Mouse (Mus musculus) kidney, adult 18-20 months (tissue): Measurements from ENCODE around the gene Abca3.
A peak's percentile ranks its signal among the peaks of the same experiment; 100 is the strongest.

ENCODE experiments used
- DNase-seq: peaks from one replicate; pipeline ENCODE4 v3.0.0; 2021

The Abca3 gene

GRCm38 (mm10) chr17:24351760-24352357 is at the start of gene Abca3:
TSS of gene Abca3 (plus strand) at chr17:24351950.
- DNase-seq = peak; percentile 96

- DNase-seq = peak; percentile 41
These were observed 44.2 kb upstream of the Abca3 start for GRCm38 (mm10) chr17:24307500-24307899.

- no peak for DNase-seq
These were observed 30.9 kb upstream of the Abca3 start for GRCm38 (mm10) chr17:24320826-24321225.

- no peak for DNase-seq
These were observed 26.7 kb upstream of the Abca3 start for GRCm38 (mm10) chr17:24325051-24325450.

- DNase-seq = no peak
These were observed 24.1 kb upstream of the Abca3 start for GRCm38 (mm10) chr17:24327656-24328055.

- no peak for DNase-seq
These were observed 7.1 kb upstream of the Abca3 start for GRCm38 (mm10) chr17:24344672-24345071.

GRCm38 (mm10) chr17:24346831-24347230 is 4.9 kb upstream of the Abca3 start:
- no peak for DNase-seq

GRCm38 (mm10) chr17:24349176-24349575 is 2.6 kb upstream of the Abca3 start:
- no peak for DNase-seq

GRCm38 (mm10) chr17:24350926-24351759 is 607 bp upstream of the Abca3 start, which contains the start of gene Abca17:
TSS of gene Abca17 (minus strand) at chr17:24351068.
- peak; percentile 51 for DNase-seq

GRCm38 (mm10) chr17:24352370-24353194 is 832 bp downstream of the Abca3 start:
- DNase-seq = peak; percentile 68

GRCm38 (mm10) chr17:24353960-24354359 is 2.2 kb downstream of the Abca3 start:
- no peak for DNase-seq

GRCm38 (mm10) chr17:24355284-24355683 is 3.5 kb downstream of the Abca3 start:
- peak; percentile 33 for DNase-seq

GRCm38 (mm10) chr17:24359006-24359405 is 7.3 kb downstream of the Abca3 start:
- peak; percentile 65 for DNase-seq

- DNase-seq = no peak
These were observed 8.2 kb downstream of the Abca3 start for GRCm38 (mm10) chr17:24359903-24360302.

GRCm38 (mm10) chr17:24360841-24361240 is 9.1 kb downstream of the Abca3 start:
- peak; percentile 66 for DNase-seq

GRCm38 (mm10) chr17:24361291-24361690 is 9.5 kb downstream of the Abca3 start:
- peak; percentile 17 for DNase-seq

GRCm38 (mm10) chr17:24362527-24362926 is 10.8 kb downstream of the Abca3 start:
- peak; percentile 53 for DNase-seq

- DNase-seq = peak; percentile 16
These were observed 12.7 kb downstream of the Abca3 start for GRCm38 (mm10) chr17:24364461-24364860.

- DNase-seq = peak; percentile 51
These were observed 14.1 kb downstream of the Abca3 start for GRCm38 (mm10) chr17:24365863-24366262.

GRCm38 (mm10) chr17:24375094-24375712 is 23.5 kb downstream of the Abca3 start:
- DNase-seq = peak; percentile 46

GRCm38 (mm10) chr17:24375886-24376285 is 24.1 kb downstream of the Abca3 start:
- DNase-seq = no peak

GRCm38 (mm10) chr17:24378496-24378895 is 26.7 kb downstream of the Abca3 start:
- no peak for DNase-seq

GRCm38 (mm10) chr17:24383789-24384188 is 32.0 kb downstream of the Abca3 start:
- no peak for DNase-seq
